Mouse (Mus musculus): ENCODE data around the gene Dennd5a. TPM values are rescaled to one million over a fixed set of nuclear protein-coding genes. Genes with fewer than 3 reads are reported as not detected.

The Dennd5a gene
- polyA plus RNA-seq, 1 experiment from 2014 or later = 42.0 TPM

GRCm38 (mm10) chr7:109875598-109875997 lies 84.7 kb downstream of the Dennd5a start:
- Histone ChIP-seq H3K36me3 (no peaks in the 10 kb centered on the region), H3K27ac (no peak overlapping the region), H3K27me3 (no peaks in the 10 kb centered on the region), H3K4me2 (replicated peaks) (no peak overlapping the region), H3K4me3 (no peak overlapping the region), H3K9me3 (no peaks in the 10 kb centered on the region), H3K4me1 (no peaks in the 10 kb centered on the region), H3K9ac (no peak overlapping the region)
- no peak for ATAC-seq (ENCODE audit: insufficient number of reproducible peaks, insufficient read depth, low FRiP score, low TSS enrichment)
- 64% methylated on average over 3 of the region's 3 CpGs for WGBS

- Histone ChIP-seq H3K9ac (no peak overlapping the region), H3K9me3 (no peaks in the 10 kb centered on the region)
- ATAC-seq (ENCODE audit: insufficient number of reproducible peaks, insufficient read depth, low FRiP score, low TSS enrichment) = no peak
Measured at GRCm38 (mm10) chr7:109875033-109875432, 85.2 kb downstream of the Dennd5a start.

GRCm38 (mm10) chr7:109873170-109873569 lies 87.1 kb downstream of the Dennd5a start:
- no peak overlapping the region for H3K9ac ChIP-seq
- WGBS = 54% methylated on average over 5 of the region's 5 CpGs
- H3K36me3 ChIP-seq = no peaks in the 10 kb centered on the region
- no peak overlapping the region for H3K4me3 ChIP-seq
- no peaks in the 10 kb centered on the region for H3K27me3 ChIP-seq
- no peak overlapping the region for H3K27ac ChIP-seq
- H3K4me2 ChIP-seq (replicated peaks) = no peak overlapping the region
- H3K4me1 ChIP-seq = no peaks in the 10 kb centered on the region
- H3K9me3 ChIP-seq = no peaks in the 10 kb centered on the region
- no peak for ATAC-seq (ENCODE audit: insufficient number of reproducible peaks, insufficient read depth, low FRiP score, low TSS enrichment)

More at GRCm38 (mm10) chr7:109875033-109875432, 85.2 kb downstream of the Dennd5a start:
- no peaks in the 10 kb centered on the region for H3K4me1 ChIP-seq
- no peak overlapping the region for H3K27ac ChIP-seq
- no peak overlapping the region for H3K4me2 ChIP-seq (replicated peaks)
- no peaks in the 10 kb centered on the region for H3K27me3 ChIP-seq
- H3K4me3 ChIP-seq = no peak overlapping the region
- no peaks in the 10 kb centered on the region for H3K36me3 ChIP-seq

GRCm38 (mm10) chr7:109871232-109871631 lies 89.0 kb downstream of the Dennd5a start:
- no peaks in the 10 kb centered on the region for H3K36me3 ChIP-seq
- H3K4me1 ChIP-seq = peaks cover 6% of the 10 kb centered on the region; the same call in 1 of the 2 replicates
- no peaks in the 10 kb centered on the region for H3K9me3 ChIP-seq
- no peak overlapping the region for H3K4me3 ChIP-seq
- H3K27me3 ChIP-seq = peaks cover 10% of the 10 kb centered on the region; the same call in 1 of the 2 replicates
- H3K4me2 ChIP-seq (replicated peaks) = no peak overlapping the region
- no peak overlapping the region for H3K27ac ChIP-seq
- 83% methylated on average over 5 of the region's 5 CpGs for WGBS
- no peak overlapping the region for H3K9ac ChIP-seq
- ATAC-seq (ENCODE audit: insufficient number of reproducible peaks, insufficient read depth, low FRiP score, low TSS enrichment) = no peak

GRCm38 (mm10) chr7:109868498-109868897 lies 91.8 kb downstream of the Dennd5a start:
- H3K9me3 ChIP-seq = no peaks in the 10 kb centered on the region
- H3K27ac ChIP-seq = no peak overlapping the region
- WGBS = 29% methylated on average over 3 of the region's 3 CpGs
- no peak overlapping the region for H3K4me2 ChIP-seq (replicated peaks)
- peaks cover 31% of the 10 kb centered on the region for H3K27me3 ChIP-seq
- H3K36me3 ChIP-seq = no peaks in the 10 kb centered on the region
- peaks cover 9% of the 10 kb centered on the region; the same call in 1 of the 2 replicates for H3K4me1 ChIP-seq
- H3K4me3 ChIP-seq = no peak overlapping the region
- no peak for ATAC-seq (ENCODE audit: insufficient number of reproducible peaks, insufficient read depth, low FRiP score, low TSS enrichment)
- no peak overlapping the region for H3K9ac ChIP-seq

- H3K27ac ChIP-seq = no peak overlapping the region
- no peaks in the 10 kb centered on the region for H3K9me3 ChIP-seq
- no peaks in the 10 kb centered on the region for H3K36me3 ChIP-seq
- H3K4me1 ChIP-seq = peaks cover 9% of the 10 kb centered on the region; the same call in 1 of the 2 replicates
- peaks cover 37% of the 10 kb centered on the region for H3K27me3 ChIP-seq
- no peak overlapping the region for H3K4me3 ChIP-seq
- no peak for ATAC-seq (ENCODE audit: insufficient number of reproducible peaks, insufficient read depth, low FRiP score, low TSS enrichment)
- H3K9ac ChIP-seq = no peak overlapping the region
- WGBS = 69% methylated on average over 3 of the region's 3 CpGs
- H3K4me2 ChIP-seq (replicated peaks) = no peak overlapping the region
Measured at GRCm38 (mm10) chr7:109866643-109867042, 93.6 kb downstream of the Dennd5a start.

- H3K36me3 ChIP-seq = no peaks in the 10 kb centered on the region
- peak; percentile 74 for ATAC-seq (ENCODE audit: insufficient number of reproducible peaks, insufficient read depth, low FRiP score, low TSS enrichment)
- 2% methylated on average over 58 of the region's 69 CpGs for WGBS
- H3K4me3 ChIP-seq = peak within 1 kb of the TSS; percentile 58
- no peaks in the 10 kb centered on the region for H3K9me3 ChIP-seq
- H3K27me3 ChIP-seq = peaks cover 37% of the 10 kb centered on the region
- H3K27ac ChIP-seq = no peak within 1 kb of the TSS
- peak within 1 kb of the TSS; percentile 62 for H3K9ac ChIP-seq
- peak within 1 kb of the TSS; percentile 99 for H3K4me2 ChIP-seq (replicated peaks)
- peaks cover 9% of the 10 kb centered on the region; the same call in 1 of the 2 replicates for H3K4me1 ChIP-seq
Measured at GRCm38 (mm10) chr7:109865370-109866229, 94.7 kb downstream of the Dennd5a start, which contains the start of gene Scube2. TSS of gene Scube2 (minus strand) at chr7:109865679.

GRCm38 (mm10) chr7:109863561-109863960 lies 96.7 kb downstream of the Dennd5a start:
- Histone ChIP-seq H3K4me1 (peaks cover 9% of the 10 kb centered on the region; the same call in 1 of the 2 replicates), H3K4me3 (no peak overlapping the region), H3K9ac (no peak overlapping the region), H3K27me3 (peaks cover 37% of the 10 kb centered on the region), H3K9me3 (no peaks in the 10 kb centered on the region), H3K27ac (no peak overlapping the region), H3K36me3 (no peaks in the 10 kb centered on the region), H3K4me2 (replicated peaks) (no peak overlapping the region)
- no peak for ATAC-seq (ENCODE audit: insufficient number of reproducible peaks, insufficient read depth, low FRiP score, low TSS enrichment)
- 32% methylated on average over 4 of the region's 4 CpGs for WGBS

- 89% methylated on average over 7 of the region's 7 CpGs for WGBS
- H3K4me2 ChIP-seq (replicated peaks) = no peak overlapping the region
- no peaks in the 10 kb centered on the region for H3K4me1 ChIP-seq
- no peaks in the 10 kb centered on the region for H3K36me3 ChIP-seq
- H3K9ac ChIP-seq = no peak overlapping the region
- no peaks in the 10 kb centered on the region for H3K9me3 ChIP-seq
- H3K4me3 ChIP-seq = no peak overlapping the region
- ATAC-seq (ENCODE audit: insufficient number of reproducible peaks, insufficient read depth, low FRiP score, low TSS enrichment) = no peak
- no peak overlapping the region for H3K27ac ChIP-seq
- H3K27me3 ChIP-seq = peaks cover 18% of the 10 kb centered on the region
Measured at GRCm38 (mm10) chr7:109860162-109860561, 100.1 kb downstream of the Dennd5a start.

- ATAC-seq (ENCODE audit: insufficient number of reproducible peaks, insufficient read depth, low FRiP score, low TSS enrichment) = no peak
- Histone ChIP-seq H3K9me3 (no peaks in the 10 kb centered on the region), H3K27ac (no peak overlapping the region), H3K4me1 (no peaks in the 10 kb centered on the region), H3K27me3 (peaks cover 14% of the 10 kb centered on the region), H3K9ac (no peak overlapping the region), H3K36me3 (no peaks in the 10 kb centered on the region), H3K4me2 (replicated peaks) (no peak overlapping the region), H3K4me3 (no peak overlapping the region)
- 67% methylated on average over 6 of the region's 6 CpGs for WGBS
Measured at GRCm38 (mm10) chr7:109859354-109859753, 100.9 kb downstream of the Dennd5a start.

- no peak overlapping the region for H3K4me2 ChIP-seq (replicated peaks)
- no peaks in the 10 kb centered on the region for H3K4me1 ChIP-seq
- WGBS = 54% methylated on average over 7 of the region's 7 CpGs
- no peak for ATAC-seq (ENCODE audit: insufficient number of reproducible peaks, insufficient read depth, low FRiP score, low TSS enrichment)
- H3K36me3 ChIP-seq = no peaks in the 10 kb centered on the region
- H3K9ac ChIP-seq = no peak overlapping the region
- H3K9me3 ChIP-seq = no peaks in the 10 kb centered on the region
- no peak overlapping the region for H3K27ac ChIP-seq
- H3K4me3 ChIP-seq = no peak overlapping the region
- 0 out of 2 replicates have a peak, but pooled peaks cover 4% of the 10 kb centered on the region for H3K27me3 ChIP-seq
Measured at GRCm38 (mm10) chr7:109852752-109853212, 107.5 kb downstream of the Dennd5a start.

- no peaks in the 10 kb centered on the region for H3K36me3 ChIP-seq
- no peak overlapping the region for H3K4me3 ChIP-seq
- H3K27me3 ChIP-seq = 0 out of 2 replicates have a peak, but pooled peaks cover 4% of the 10 kb centered on the region
- WGBS = 88% methylated on average over 7 of the region's 7 CpGs
- H3K9ac ChIP-seq = no peak overlapping the region
- H3K4me2 ChIP-seq (replicated peaks) = no peak overlapping the region
- no peak for ATAC-seq (ENCODE audit: insufficient number of reproducible peaks, insufficient read depth, low FRiP score, low TSS enrichment)
- H3K4me1 ChIP-seq = no peaks in the 10 kb centered on the region
- H3K9me3 ChIP-seq = no peaks in the 10 kb centered on the region
- no peak overlapping the region for H3K27ac ChIP-seq
Measured at GRCm38 (mm10) chr7:109852017-109852416, 108.3 kb downstream of the Dennd5a start.
